Mouse (Mus musculus) spleen, embryonic (tissue): ENCODE data around the gene Shisa5.

Source experiments
- CTCF ChIA-PET: fragments of 350-600 bp; sonication (Branson Sonifier 250); formaldehyde crosslinking; loops from one replicate; lab custom pipeline; 2022; lab: Charles Lee

Shisa5 gene

DNA sequence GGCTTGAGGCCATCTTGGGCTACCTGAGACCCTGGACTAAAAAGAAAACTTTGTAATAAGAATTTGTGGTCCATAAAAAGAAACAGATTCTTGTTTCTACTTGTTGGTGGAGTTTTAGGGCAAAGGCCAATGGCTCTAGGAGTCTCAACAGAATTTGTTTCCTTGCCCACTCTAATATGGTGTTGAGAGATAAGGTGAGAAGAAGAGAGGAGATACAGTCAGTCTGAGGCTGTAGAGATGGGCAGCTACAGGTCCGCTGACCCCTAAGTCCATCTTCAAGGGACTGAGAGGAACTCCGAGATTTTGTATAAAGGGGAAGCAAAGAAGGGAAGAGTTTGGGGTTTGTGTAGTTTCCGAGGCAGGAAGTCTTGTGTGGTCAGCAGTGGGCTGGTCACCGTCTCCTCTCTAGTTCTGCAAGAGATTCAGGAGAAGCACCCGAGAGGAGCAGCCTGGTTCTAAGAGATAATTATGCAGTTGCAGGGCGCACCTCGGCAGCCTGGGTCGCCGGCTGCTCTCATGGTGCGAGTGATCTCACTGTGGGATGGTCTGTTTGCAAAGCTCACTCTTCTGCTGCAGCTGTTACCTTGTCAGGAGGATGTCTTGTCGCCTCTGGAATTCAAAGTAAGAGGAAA lies 21.3 kb upstream of the Shisa5 start:
- CTCF ChIA-PET: interaction anchor here (0.9 kb wide), 1 partner anchor 17 kb away, joined by 3 read pairs; no protein-coding TSS in a partner anchor

DNA sequence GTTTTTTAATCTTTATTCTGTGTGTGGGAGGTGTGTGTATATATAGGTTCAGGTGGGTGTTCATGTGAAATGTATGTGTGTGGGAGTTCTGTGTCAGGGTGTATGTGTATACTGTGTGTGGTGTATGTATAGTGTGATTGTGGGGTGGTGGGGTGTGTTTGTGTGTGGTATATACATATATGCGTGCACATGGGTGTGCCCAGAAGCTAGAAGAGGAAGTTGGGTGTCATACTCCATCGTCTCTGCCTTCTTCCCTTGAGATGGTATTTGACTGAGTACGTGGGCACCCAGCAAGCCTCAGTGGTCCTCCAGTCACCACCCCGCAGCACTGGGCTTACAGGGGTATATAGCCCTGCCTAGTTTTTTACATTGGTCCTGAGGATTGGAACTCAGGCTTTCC lies 16.9 kb upstream of the Shisa5 start:
- CTCF ChIA-PET: interaction anchor here (0.6 kb wide), 1 partner anchor 269 kb away, joined by 3 read pairs; no protein-coding TSS in a partner anchor

DNA sequence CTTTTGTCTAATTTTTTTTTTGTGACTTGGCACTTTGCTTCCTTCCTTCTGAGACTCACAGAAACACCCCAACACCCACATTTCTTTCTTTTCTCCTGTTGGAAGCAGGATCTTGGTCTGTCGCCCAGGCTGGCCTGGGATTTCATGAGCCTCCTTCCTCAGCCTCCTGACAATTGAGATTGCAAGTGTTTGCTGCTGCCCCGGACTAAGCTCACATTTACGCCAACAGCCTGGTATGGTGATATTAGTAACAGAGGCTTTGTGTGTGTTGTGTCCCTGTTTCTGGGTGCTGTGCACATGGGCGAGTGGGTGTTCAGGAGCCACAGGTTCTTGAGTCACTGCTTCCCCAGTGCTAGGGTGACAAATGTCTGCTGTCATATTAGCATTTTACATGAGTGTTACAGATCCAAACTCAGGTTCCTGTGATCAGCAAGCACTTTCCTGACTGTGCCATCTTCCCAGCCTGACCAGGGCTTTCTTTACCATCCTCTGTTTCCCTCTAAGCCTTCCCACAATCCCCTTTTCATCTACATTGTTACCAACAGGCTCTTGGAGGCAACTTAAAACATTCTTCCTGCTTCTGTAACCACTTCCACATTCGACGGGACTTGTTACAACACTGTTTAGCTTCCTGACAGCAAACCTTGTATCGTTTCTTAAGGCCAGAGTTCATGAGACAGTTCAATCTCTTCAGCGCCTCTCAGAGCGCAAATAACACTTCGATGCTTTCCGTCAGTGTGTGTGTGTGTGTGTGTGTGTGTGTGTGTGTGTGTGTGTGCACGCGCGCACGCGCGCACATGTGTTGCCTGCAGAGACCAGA lies 15.3 kb upstream of the Shisa5 start:
- CTCF ChIA-PET: no interaction called here

DNA sequence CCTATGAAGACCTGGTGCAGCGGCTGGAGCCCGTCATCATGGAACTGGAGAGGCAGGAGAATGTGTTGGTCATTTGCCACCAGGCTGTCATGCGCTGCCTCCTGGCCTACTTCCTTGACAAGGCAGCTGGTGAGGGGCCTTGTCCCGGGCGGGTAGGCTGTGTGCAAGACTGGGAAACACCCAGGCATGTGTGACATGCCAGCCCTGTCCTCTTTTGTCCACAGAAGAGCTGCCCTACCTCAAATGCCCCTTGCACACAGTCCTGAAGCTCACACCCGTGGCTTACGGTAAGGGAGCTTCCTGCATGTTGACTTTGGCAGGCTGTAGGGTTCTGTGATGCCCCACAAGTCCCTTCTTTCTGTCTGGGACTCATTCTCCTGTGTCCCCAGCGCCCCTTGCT lies 10.8 kb upstream of the Shisa5 start:
- CTCF ChIA-PET: interaction anchor here (0.5 to 1.2 kb wide), 2 partner anchors 14 to 1412 kb away, joined by 3 to 4 read pairs; no protein-coding TSS in a partner anchor

DNA sequence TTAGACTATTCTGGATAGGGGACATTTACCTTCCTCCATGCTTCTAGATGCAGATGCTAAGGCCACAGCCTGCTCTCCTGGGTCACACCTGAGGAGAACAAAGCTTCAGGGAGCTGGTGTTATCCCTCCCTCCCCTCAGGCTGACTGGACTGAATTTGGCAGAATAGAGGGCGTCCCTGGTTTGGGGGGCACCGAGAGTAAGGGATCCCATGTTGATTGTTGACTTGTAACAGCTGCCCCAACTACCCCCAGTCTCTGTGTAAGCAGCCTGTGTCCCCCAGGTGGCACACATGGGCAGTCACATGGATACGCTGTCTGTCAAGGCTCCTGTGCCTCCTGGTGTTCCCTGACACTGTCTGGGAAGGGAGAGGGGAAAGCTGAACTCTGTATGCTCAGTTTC lies 9.9 kb upstream of the Shisa5 start:
- CTCF ChIA-PET: no interaction called here

DNA sequence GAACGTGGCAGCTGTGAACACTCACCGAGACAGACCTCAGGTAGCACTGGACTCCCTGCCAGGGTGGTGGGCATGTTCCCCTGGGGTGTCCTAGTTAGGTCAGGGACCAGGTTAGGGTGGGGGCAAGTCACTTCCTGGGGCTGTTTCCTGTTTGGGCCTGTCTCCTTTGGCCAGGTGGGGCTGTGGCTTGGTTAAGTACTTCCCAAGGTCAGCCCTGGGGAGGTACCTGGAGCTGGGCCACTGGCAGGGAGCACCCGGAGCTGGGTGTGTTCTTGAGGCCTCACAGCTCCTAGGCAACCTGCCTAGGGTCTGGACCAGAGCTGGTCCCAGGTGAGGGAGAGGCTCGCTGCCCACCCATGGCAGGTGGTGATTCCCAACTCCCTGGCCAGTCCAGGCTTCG lies 9.4 kb upstream of the Shisa5 start:
- CTCF ChIA-PET: no interaction called here

DNA sequence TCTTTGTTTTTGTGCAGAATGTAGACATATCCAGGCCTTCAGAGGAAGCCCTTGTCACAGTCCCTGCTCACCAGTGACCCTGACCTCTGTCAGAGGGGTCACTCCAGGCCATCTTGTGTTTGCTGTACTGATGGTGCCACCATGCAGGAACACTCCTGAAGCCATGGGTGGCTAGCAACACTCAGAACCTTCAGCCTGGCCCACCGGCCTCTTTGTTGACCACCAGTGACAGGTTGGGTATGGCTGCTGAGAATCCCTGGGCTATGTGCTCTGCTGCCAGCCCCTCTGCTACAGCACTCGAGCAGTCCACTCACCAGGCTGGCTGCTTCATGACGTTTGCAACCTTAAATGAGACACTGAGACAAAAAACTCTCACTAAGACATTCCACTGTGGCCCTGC lies 8.1 kb upstream of the Shisa5 start:
- CTCF ChIA-PET: no interaction called here

DNA sequence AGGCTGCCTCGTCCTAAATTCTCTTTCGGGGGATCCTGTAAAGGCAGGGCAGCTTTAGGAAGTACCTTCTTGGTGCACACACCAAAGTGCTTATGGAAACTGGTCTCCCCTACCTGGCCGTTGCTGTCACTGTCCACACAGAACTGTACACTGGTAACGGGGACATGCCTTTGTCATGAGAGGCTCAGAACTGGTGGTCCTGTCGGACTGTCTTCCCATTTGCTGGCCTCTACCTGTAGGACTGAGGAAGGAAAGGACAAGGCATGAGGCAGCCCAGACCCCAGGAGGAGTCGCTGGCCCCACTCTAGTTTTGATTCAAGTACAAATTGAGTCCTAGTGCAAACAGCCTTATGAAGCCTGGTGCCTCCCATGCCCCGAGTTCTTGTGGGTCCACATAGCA lies 7.4 kb upstream of the Shisa5 start:
- CTCF ChIA-PET: no interaction called here

DNA sequence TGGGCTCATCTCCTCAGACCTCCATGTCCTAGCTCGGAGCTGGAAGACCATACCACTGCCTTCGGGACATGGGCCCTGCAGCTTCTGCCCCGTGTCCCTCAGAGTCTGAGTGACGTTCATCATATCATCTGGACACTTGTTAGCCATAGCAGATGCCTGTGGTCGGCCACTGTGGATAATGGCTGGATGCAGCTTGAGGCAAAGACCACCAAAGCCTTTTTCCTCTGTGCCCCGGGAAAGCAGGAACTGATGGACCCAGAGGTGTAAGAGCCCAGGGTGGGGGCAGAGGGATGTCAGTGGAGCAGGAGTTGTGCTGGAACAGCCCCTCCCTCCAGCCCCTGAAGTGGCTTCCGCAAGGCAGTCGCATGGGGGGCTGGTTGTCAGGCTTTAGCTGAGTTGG lies 6.7 kb upstream of the Shisa5 start:
- CTCF ChIA-PET: no interaction called here

DNA sequence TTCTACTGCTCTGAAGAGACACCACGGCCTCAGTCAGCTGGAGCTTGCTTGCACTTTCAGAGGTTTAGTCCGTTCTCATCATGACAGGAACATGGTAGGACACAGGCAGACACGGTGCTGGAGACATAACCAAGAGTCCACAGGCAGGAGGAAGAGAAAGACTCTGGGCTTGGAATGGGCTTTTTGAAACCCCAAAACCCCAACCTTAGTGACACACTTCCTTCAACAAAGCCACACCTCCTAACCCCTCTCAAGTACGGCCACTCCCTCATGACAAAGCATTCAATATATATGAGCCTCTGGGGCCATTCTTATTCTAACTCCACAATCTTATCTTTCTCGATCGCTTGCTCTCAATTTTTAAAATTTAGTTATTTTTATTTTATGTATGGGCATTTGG lies 5.9 kb upstream of the Shisa5 start:
- CTCF ChIA-PET: interaction anchor here (0.6 kb wide), 1 partner anchor 12 kb away, joined by 3 read pairs; no protein-coding TSS in a partner anchor

DNA sequence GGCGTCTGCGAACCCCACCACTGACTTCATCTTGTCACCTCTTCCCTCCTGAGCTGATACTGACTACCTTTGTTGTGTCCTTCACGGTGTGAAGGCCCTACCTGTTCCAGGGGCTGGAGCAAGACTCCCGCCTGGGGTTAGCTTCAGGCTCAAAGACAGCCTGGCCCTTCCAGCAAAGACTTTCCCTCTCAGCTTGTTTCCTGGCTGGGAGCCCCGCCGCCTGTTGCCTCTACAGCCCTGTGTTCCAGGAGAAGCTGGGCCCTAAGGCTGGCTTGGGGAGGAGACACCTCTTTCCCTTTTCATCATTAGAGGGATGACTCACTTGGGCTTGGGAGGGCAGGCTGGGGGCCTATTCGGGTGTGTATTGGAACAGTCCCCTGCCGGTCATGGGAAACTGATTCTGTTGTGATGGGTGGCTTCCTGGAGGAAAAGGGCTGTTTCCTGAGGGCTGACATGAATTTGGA lies 568 bp downstream of the Shisa5 start:
- CTCF ChIA-PET: no interaction called here

DNA sequence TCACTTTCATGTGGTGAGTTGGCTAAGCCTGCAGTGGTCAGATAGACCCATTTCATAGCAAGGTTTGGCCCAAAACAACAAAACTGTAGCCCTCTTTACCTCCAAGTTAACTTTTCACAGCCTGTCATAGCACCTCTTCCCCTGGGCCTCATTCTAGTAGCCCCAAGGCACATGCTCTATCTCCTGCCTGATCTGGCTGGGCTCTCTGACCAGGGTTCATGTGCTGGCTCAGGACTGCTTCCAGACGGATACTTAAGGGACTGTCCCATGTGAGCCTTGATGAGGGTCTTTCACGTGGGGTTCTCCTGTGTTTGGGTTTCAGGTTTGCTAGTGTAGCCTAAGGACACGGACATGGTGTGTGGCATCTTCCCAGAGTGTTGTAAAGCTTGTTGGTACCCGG lies 1.3 kb downstream of the Shisa5 start:
- CTCF ChIA-PET: no interaction called here

DNA sequence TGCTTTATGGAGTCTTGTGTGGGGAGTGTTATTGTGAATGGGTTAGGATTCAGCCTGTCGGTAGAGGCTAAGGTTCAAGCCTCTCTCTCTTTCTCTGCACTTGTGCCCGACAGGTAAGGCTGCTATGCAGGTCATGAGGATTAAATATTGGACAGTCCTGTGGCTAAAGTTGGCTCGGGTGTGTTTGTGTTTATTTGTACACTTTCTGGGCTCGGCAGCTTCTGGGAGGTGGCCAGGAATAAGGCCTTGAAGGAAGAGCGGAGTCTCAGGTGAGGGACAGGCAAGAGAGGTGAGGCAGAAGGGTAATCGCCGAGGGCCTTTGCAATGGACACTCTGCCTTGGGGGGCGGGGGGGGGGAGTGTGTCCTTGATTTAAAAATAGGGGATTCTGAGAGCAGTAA lies 1.9 kb downstream of the Shisa5 start:
- CTCF ChIA-PET: no interaction called here

DNA sequence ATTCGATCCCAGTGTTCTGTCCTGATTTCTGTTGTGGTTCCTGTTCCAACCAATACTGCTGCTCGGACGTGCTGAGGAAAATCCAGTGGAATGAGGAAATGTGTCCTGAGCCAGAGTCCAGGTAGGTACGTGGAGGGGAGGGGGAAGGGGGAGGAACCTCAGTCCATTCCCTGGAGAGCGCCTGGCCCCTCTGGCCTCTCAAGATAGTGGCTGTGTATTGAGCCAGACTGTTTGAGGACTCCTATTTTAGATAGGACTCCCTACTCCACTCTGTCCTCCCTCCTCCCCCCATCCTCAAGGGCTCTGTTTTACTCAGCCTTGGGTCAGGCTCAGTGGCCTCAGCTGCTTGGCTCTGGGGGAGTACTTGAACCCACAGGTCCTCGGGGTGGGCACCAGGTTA lies 2.5 kb downstream of the Shisa5 start:
- CTCF ChIA-PET: no interaction called here

DNA sequence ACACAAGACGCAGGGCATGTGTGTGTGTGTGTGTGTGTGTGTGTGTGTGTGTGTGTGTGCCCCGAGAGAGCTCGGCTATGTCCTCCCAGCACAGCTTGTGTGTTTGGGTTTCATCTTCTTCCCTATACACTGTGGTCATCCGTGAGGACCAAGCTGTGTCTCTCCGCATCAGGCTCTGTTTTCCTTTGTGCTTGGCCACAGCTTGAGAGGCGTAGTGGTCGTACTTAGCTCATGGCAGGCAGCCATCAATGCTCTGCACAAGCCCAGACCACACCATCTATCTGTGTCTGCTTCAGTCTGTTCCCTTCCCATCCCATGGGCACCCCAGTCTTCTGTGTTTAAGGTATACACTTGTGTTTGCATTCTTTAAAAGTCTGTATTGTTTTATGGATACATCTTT lies 3.0 kb downstream of the Shisa5 start:
- CTCF ChIA-PET: no interaction called here

DNA sequence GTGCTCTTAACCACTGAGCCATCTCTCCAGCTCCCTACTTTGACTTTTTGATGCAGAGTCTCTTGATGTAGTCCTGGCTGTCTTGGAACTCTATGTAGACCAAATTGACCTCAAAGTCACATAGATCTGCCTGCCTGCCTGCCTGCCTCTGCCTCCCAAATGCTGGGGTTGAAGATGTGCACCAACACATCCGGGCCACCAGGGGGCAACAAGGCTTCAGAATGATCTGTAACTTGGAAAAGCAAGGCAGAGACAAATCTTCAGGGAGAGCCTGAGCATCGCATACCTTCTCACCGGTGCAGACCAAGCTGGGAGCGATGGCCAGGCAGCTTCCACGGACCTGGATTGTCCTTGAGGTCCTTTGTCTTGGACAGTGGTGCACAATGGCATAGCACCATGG lies 7.9 kb downstream of the Shisa5 start:
- CTCF ChIA-PET: interaction anchor here (0.7 to 1.3 kb wide), 2 partner anchors 8 to 42 kb away, joined by 5 to 16 read pairs; no protein-coding TSS in a partner anchor

DNA sequence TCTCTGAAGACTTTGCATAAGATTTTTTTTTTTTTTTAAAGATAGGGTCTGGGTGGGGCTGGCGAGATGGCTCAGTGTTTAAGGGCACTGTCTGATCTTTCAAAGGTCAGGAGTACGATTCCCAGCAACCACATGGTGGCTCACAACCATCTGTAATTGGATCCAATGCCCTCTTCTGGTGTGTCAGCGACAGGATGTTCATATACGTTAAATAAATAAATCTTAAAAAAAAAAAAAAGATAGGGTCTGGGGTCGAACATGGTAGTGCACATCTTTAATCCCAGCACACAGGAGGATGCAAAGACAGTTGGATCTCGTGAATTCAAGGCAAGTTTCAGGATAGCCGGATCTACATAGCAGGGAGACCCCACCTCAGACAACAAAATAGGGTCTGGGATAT lies 11.0 kb downstream of the Shisa5 start:
- CTCF ChIA-PET: no interaction called here

DNA sequence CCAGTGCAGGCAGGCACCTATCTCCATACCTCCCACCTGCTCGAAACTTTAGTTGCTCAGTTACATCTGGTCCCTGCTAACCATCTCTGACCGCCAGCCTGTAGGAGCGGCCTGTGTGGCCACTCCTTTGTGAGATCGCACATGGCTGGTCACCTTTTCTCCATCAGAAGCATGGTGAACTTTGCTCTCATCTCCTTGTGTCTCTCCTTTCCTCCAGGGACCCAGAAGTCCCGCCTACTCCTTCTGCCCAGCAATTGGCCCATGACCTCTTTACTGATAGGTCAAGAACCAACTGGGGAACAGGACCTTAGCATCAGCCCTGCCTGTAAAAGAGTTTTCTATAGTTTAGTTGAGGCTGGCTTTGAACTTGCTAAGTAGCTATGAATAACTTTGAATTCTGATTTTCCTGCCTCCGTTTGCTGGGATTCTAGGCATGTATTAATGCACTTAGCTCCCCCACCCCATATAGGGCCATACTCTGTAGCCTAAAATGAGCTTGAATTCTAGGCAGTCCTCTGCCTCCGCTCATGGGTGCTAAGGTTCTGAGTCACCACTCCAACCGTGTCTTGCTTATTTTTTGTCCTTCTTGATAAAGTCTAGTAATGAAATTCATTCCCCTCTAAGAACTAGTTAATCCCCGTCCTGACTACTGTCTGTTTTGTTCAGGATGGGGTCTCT lies 11.8 kb downstream of the Shisa5 start:
- CTCF ChIA-PET: interaction anchor here (0.8 kb wide), 1 partner anchor 699 kb away, joined by 4 read pairs; no protein-coding TSS in a partner anchor

DNA sequence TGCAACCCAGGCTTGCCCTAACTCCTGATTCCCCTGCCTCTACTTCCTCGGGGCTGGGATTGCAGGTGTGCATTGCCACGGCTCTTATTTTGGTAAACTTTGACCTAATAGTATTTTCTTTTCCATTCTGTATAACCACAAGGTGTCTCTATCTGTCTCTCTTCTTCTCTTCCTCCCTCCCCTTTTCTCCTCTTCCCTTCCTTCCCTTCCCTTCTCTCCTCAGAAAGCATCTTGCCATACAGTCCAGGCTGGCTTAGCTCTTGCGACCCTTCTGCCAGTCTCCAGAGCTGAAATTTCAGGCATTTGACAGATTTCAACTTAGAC lies 12.3 kb downstream of the Shisa5 start:
- CTCF ChIA-PET: interaction anchor here (0.8 kb wide), 1 partner anchor 699 kb away, joined by 4 read pairs; no protein-coding TSS in a partner anchor

DNA sequence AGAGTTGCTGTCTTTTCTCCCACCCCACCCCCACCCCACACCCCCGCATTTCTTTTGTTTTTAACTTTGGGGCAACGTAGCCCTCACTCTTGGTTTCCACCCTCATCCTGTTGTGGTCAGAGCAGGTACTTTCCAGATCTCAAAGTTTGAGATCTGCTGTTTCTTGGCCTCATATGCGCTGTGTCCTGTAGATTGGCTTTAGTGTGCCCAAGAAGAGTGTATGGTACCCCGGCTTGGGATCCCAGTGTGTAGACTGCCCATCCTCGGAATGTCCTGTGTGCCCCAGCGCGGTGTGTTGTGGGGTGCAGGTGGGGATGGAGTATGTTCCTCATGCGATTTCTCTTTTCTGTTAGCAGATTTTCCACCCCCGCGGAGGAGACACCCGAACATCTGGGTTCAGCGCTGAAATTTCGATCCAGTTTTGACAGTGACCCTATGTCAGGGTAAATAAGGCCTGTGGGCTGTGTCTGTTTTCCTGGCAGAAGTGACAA lies 12.7 kb downstream of the Shisa5 start:
- CTCF ChIA-PET: interaction anchor here (0.6 kb wide), 1 partner anchor 455 kb away, joined by 4 read pairs; no protein-coding TSS in a partner anchor

DNA sequence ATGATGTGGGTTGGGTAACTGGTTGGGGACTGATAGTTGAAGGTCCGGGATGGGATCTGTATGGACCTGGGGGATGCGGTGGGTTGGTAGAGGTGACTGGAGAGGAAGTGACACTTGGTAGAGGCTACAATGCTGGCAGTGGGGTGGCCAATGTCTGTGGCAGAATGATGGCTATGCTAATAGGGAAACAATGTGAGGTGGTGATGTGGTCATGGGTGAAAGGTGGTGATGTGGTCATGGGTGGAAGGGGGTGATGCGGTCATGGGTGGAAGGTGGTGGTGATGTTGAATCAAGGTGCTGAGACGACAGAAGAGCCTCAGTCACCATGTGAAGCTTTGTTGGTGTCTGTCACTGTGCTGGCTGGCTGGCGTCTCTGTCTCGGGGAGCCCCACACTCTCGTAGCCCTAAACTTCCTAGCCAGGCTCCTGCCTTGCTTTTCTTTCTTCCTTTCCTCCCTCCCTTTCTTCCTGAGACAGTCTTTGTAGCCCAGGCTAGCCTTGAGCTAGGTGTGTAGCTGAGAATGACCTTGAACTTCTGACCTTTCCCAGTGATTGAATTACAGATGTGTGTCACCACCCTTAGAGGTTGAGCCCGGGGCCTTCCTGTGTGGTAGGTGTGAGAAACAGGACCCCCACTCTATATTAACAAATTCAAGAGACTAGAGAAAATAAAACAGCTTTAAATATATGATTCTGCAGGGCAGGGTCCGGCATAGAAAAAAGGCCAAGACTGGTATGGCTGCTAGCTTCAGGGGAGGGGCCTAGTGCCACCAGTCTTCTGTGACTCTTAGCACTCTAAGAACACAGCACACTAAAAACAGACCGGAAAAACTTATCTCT lies 13.5 kb downstream of the Shisa5 start:
- CTCF ChIA-PET: interaction anchor here (0.6 to 1.1 kb wide), 2 partner anchors 17 to 455 kb away, joined by 3 to 4 read pairs; no protein-coding TSS in a partner anchor
